Mouse (Mus musculus): Measurements from ENCODE around the gene Farp2.

The Farp2 gene

GRCm38 (mm10) chr1:93563224-93563623, 51.3 kb downstream of the Farp2 start:
- DNase-seq (ENCODE audit: low read depth, low spot score): no peak

DNA sequence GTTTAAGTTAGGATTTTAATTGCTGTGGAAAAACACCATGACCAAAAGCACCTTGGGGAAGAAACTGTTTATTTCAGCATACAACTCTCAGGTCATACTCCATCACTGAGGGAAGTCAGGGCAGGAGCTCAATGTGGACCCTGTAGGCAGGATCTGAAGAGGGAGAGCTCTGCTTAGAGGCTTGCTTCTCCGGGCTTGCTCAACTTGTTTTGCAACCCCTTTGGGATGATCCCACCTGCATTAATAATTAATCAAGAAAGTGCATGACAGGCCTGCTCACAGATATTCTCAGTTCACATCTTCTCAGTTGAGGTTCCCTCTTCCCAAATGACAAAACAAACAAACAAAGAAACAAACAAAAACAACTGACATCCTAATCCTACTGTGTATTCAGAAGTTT, 51.8 kb downstream of the Farp2 start:
- no peak for DNase-seq (ENCODE audit: low read depth, low spot score)

DNA sequence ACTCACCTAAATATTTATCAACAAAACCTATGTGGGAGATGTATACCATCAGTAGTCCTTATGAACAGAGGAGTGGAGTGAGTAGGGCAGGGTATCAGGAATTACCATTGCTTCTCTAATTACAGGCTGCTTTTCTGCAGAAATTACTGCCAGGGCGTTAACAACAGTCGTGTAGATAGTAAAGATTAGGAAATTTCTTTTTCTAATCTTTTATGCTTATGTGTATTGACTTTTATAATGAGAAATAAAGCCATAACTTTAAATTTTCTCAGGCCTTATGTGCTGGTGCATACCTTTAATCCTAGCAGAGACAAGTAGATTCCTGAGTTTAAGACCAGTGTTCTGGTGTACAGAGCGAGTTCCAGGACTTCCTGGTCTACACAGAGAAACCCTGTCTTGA, 52.9 kb downstream of the Farp2 start:
- no peak for DNase-seq (ENCODE audit: low read depth, low spot score)

DNA sequence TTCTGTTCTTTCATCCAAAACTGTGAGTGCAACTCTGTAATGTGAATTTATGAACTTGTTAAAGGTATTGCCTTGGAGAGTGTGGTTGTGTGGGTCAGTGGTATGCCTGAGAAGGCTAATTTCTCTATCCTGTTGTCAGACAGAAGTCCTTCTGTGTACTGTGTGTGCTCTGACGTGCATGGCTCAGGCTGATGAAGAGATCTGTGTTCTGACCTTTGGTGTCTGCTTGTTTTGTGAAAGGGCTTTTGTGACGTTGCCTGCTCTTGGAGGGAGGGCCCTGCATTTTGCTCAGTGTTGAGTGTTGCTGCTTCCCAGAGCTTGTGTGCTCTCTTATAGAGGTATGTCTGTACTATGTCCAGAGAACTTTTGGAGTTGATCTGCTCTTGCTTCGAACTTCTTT, 55.1 kb downstream of the Farp2 start:
- DNase-seq (ENCODE audit: low read depth, low spot score): no peak

GRCm38 (mm10) chr1:93567717-93568497, 56.0 kb downstream of the Farp2 start:
- no peak for DNase-seq (ENCODE audit: low read depth, low spot score)

GRCm38 (mm10) chr1:93577066-93577465, 65.2 kb downstream of the Farp2 start:
- no peak for DNase-seq (ENCODE audit: low read depth, low spot score)

- DNase-seq (ENCODE audit: low read depth, low spot score): no peak
Measured at GRCm38 (mm10) chr1:93577861-93578260, 66.0 kb downstream of the Farp2 start.

- DNase-seq (ENCODE audit: low read depth, low spot score): no peak
Measured at GRCm38 (mm10) chr1:93581545-93581944, 69.7 kb downstream of the Farp2 start.

- DNase-seq (ENCODE audit: low read depth, low spot score): no peak
Measured at GRCm38 (mm10) chr1:93588346-93588745, 76.5 kb downstream of the Farp2 start.

DNA sequence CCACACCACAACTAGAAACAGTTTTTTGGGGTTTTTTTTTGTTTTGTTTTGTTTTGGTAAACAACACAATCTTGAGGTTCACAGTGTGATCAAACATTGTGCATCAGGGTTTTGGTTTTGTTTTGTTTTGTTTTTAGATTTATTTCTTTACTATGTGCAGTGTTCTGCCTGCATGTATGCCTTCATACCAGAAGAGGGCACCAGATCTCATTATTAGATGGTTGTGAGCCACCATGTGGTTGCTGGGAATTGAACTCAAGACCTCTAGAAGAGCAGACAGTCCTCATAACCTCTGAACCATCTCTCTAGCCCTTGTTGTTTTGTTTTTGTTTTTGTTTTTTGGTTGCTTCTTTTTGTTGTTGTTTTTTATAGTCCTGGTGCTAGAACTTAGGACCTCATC, 82.1 kb downstream of the Farp2 start:
- DNase-seq (ENCODE audit: low read depth, low spot score): no peak

- no peak for DNase-seq (ENCODE audit: low read depth, low spot score)
Measured at GRCm38 (mm10) chr1:93595916-93596315, 84.0 kb downstream of the Farp2 start.

DNA sequence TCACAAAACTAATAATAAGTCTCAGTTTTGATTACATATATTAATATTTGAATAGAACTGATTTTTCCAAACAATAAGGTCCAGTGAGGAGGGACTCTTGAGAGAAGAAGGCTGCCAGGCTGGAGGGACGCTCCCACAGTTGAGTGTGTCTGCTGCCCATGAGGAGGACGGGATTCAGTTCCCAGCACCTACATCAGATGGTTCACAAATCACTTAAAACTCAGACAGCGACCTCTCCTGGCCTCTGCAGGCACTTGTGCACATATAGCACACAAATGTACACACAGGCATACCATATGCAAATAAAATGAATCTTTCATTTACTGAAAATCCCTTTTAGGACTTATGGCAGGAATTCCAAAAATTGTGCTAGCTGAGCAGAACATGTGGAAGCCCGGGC, 91.0 kb downstream of the Farp2 start:
- no peak for DNase-seq (ENCODE audit: low read depth, low spot score)

DNA sequence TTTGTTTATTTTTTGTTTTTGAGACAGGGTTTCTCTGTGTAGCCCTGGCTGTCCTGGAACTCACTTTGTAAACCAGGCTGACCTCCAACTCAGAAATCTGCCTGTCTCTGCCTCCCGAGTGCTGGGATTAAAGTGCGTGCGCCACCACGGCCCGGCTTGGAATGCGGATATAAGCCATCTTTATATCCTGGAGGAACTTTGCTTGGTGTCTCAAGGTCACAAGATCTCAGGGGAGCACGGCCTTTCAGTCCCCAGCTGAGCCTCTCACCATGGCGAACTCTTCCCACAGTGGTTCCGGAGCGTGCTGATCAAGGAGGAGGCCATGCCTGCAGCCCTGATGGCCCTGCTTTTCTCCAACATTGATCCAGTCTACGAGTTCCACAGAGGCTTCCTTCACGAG, 92.0 kb downstream of the Farp2 start:
- no peak for DNase-seq (ENCODE audit: low read depth, low spot score)

GRCm38 (mm10) chr1:93607090-93608083, 95.5 kb downstream of the Farp2 start:
- no peak for DNase-seq (ENCODE audit: low read depth, low spot score)

DNA sequence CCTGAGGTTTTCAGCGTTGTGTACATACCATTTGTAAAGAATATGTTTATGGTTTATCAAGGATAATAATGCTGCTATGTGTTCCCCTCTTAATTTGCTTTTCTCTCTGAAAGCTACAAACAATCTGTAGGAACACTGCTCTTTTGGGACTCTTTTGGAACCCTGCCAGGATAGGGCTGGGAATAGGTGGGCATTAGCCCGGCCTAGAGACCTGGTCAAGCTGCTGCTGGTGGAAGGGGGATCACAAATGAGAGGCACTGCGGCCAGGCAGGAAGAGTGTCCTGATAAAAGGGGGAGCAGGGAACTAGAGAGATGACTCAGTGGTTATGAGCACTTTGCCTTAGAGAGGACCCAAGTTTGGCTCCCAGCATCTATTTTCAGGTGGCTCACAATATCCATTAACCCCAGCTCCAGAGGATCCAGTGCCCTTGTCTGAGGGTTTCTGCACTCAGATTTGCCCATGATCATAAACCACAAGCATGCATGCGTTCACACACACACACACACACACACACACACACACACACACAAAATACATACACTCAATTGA, 96.9 kb downstream of the Farp2 start:
- no peak for DNase-seq (ENCODE audit: low read depth, low spot score)

- DNase-seq (ENCODE audit: low read depth, low spot score): no peak
Measured at GRCm38 (mm10) chr1:93609762-93610161, 97.9 kb downstream of the Farp2 start.

DNA sequence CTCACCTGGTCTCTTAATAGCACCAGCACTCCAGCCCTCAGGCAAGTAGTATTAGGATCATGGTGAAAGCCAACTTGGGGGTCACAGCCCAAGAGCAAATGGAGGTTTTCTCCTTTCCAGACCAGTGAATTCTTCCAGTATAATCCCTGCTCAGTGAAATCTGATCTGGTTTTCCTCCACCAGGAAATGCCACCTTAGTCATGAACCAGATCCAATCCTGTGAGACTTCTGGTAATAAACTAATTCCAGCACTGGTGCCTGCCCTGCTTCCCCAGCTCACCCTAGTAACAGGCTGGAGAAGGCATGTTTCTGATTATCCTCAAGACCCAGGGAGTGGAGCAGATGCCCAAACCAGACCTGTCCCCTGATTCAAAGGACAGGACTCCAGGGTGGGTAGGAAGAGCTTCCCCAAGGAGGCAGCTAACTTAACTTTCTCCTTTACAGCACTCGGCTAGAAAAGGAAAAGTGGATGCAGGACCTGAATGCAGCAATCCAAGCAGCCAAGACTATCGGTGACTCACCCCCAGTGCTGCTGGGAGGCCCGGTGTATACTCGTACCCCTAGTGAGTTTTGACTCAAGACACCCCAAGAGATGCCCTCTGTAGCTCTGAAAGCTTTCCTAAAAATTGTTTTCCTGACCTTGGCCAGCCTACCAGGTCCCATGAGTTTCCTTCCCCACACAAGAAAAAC, 106.3 kb downstream of the Farp2 start:
- DNase-seq (ENCODE audit: low read depth, low spot score): no peak

DNA sequence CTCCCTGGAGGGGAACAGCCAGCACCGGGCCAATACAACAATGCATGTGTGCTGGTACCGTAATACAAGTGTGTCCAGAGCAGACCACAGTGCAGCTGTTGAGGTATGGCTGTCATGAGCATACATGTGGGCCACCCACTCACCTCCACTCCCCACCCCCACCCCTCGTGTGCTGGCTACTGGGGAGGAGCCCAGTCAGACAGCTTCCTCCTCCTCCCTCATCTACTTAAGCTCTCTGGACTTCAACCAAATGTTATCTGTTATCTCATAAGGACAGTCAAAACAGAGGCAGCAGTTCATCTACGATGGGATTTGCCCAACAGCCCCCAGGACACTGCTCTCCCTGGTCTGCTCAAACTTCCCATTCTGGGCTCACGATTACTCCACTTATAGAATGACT, 107.1 kb downstream of the Farp2 start:
- DNase-seq (ENCODE audit: low read depth, low spot score): no peak

DNA sequence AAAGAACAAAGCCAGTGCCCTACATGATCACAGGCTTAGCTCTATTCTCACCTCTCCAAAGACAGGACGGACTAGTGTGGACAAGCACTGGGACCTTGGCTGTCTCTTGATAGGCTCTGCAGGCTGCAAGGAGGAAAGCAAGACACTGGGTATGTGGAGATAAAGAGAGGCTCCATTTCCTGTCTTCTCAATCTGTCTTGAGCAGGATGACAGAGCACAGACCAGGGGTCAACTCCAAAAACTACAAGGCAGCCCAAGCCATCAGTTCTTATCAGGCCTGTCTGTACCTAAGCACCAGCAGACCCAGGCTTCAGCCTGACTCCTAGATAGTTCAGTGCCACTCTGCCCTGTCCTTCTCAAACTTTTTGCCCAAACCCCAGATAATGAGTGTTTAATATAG, 112.6 kb downstream of the Farp2 start:
- no peak for DNase-seq (ENCODE audit: low read depth, low spot score)

- no peak for DNase-seq (ENCODE audit: low read depth, low spot score)
Measured at GRCm38 (mm10) chr1:93630796-93631195, 118.9 kb downstream of the Farp2 start.

DNA sequence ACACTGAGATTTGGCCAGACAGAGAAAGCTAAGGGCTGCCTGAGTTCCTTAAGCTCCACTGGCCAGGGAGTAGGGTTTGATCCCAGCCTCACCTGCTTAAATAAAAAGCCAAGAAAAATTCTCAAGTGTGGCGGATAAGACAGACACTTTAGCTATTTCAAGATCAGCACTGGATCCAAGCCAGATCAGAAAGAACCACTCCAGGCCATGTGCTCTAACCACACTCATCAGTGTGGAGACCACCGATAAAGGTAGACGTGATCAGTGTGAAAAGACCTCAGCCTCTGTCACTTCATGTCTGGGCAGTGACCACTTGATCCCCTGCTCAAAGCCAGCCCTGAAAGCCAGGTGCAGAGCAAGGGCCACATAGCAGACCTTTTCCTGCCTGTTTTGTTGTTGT, 120.8 kb downstream of the Farp2 start:
- no peak for DNase-seq (ENCODE audit: low read depth, low spot score)

GRCm38 (mm10) chr1:93634481-93634891, 122.6 kb downstream of the Farp2 start:
- peak; percentile 20 for DNase-seq (ENCODE audit: low read depth, low spot score)

Measured in CD4-positive helper T cell, adult 2 months (primary cell).